Mouse (Mus musculus) spleen, adult 2 months (tissue): Measurements from ENCODE around the gene Pde4dip.

ENCODE experiments used
- CTCF ChIP-seq: fragments of 200-500 bp; IDR thresholded peaks from 2 replicates; pipeline ENCODE4 v1.5.1; 2011; ENCODE audit warnings: mild to moderate bottlenecking, inconsistent platforms; ENCODE audit not compliant: insufficient read depth, insufficient read length, insufficient replicate concordance; ENCODE audit errors: extremely low read depth
- POLR2A ChIP-seq: fragments of 200-500 bp; IDR thresholded peaks from 2 replicates; pipeline ENCODE4 v1.6.1; 2011; ENCODE audit warnings: low read depth, low read length, inconsistent platforms

- no peak for TF ChIP-seq CTCF
- TF ChIP-seq POLR2A: no peak
Observed at GRCm38 (mm10) chr3:97811651-97812399, 76.7 kb downstream of the Pde4dip start.
